In genomic region chr19:56708794-56709193, GRCm38 (mm10) we compare ENCODE assay signal across 13 mouse cellular contexts. TPM values are rescaled to one million over a fixed set of nuclear protein-coding genes. Genes with fewer than 3 reads are reported as not detected.
"Had no signal": no experiment of that assay in that cellular context is flagged by ENCODE, and none has a peak within 500 bp of the region (broad histone marks: within the 10 kb centered on the region; RNA-seq: fewer than 3 reads in every experiment).

No protein-coding gene starts in this region.

- H3K9me3 ChIP-seq: liver, embryonic 13.5 days; neural tube, embryonic 12.5 days; neural tube, embryonic 15.5 days had no signal

- DNase-seq: kidney, adult 9 months; kidney, postnatal 14 days; kidney, postnatal 4 days; liver, embryonic 13.5 days; lung, adult 2 months; lung, postnatal 14 days; lung, postnatal 4 days; midbrain, embryonic 14.5 days; thymus, postnatal 25 days had no signal

- H3K36me3 ChIP-seq: liver, embryonic 13.5 days; neural tube, embryonic 12.5 days; neural tube, embryonic 15.5 days had no signal

- H3K27me3 ChIP-seq: neural tube, embryonic 12.5 days; neural tube, embryonic 15.5 days had no signal

- H3K27ac ChIP-seq: liver, embryonic 13.5 days; neural tube, embryonic 12.5 days; neural tube, embryonic 15.5 days had no signal

- H3K4me2 ChIP-seq: liver, embryonic 13.5 days; midbrain, embryonic 11.5 days; neural tube, embryonic 12.5 days; neural tube, embryonic 15.5 days had no signal

- H3K4me1 ChIP-seq: neural tube, embryonic 12.5 days; neural tube, embryonic 15.5 days had no signal

- H3K4me3 ChIP-seq: liver, embryonic 13.5 days; neural tube, embryonic 12.5 days; neural tube, embryonic 15.5 days had no signal

- H3K9ac ChIP-seq: liver, embryonic 13.5 days; neural tube, embryonic 12.5 days; neural tube, embryonic 15.5 days had no signal

RNA-seq across cellular contexts. Expression of gene Adrb1, which starts 13.2 kb away (rescaled TPM):
- total RNA-seq: megakaryocyte-erythroid progenitor cell, adult 5-6 weeks had no signal
